ENCODE assay signal across 10 mouse cellular contexts in genomic region chr5:64896602-64897001, GRCm38 (mm10).
"Had no signal": no experiment of that assay in that cellular context is flagged by ENCODE, and none has a peak within 500 bp of the region (broad histone marks: within the 10 kb centered on the region; RNA-seq: fewer than 3 reads in every experiment).

No protein-coding gene starts in this region.

- DNase-seq: kidney, postnatal 10 days; kidney, postnatal 4 days; left cerebral cortex, postnatal 4 days; lung, embryonic 14.5 days; lung, postnatal 14 days; right cerebral cortex, postnatal 4 days had no signal

- ATAC-seq: intestine, embryonic 16.5 days; midbrain, embryonic 15.5 days had no signal

- H3K27me3 ChIP-seq: liver, embryonic 15.5 days; midbrain, embryonic 15.5 days had no signal

- H3K36me3 ChIP-seq: liver, embryonic 15.5 days; midbrain, embryonic 10.5 days; midbrain, embryonic 15.5 days had no signal
